Mouse (Mus musculus) monocyte, adult 59 days (primary cell): Measurements from ENCODE around the gene Eif3k. TPM values are rescaled to one million over a fixed set of nuclear protein-coding genes. Genes with fewer than 3 reads are reported as not detected.

Source experiments
- total RNA-seq, 2 experiments: library from RNA; stranded (reverse); gene quantifications; one replicate each; pipeline ENCODE4 v1.2.4; 2023

The Eif3k gene
- 100 to 1,000 TPM; 279 to 296 TPM for total RNA-seq

GRCm38 (mm10) chr7:28981651-28982273, at the start of gene Eif3k, which contains the start of gene Map4k1:
Eif3k (minus strand) TSS chr7:28981864.
Map4k1 (plus strand) TSS chr7:28982050.

GRCm38 (mm10) chr7:28961927-28962670, 19.6 kb downstream of the Eif3k start, which contains the start of gene Actn4:
Actn4 (minus strand) TSS chr7:28962340.

Other genes with a start within 250 kb of the Eif3k start
- 10 to 100 TPM; 19.5 to 25.1 TPM for gene Mrps12, start 240.0 kb downstream of the Eif3k start, total RNA-seq
- gene Sars2, start 239.9 kb downstream of the Eif3k start, total RNA-seq: 10 to 100 TPM in 1 of 2 experiments, 1 to 10 TPM in 1; 8.9 to 12.5 TPM
- not detected for gene Ccer2, start 225.7 kb downstream of the Eif3k start, total RNA-seq
- 100 to 1,000 TPM in 1 of 2 experiments, 10 to 100 TPM in 1; 95.2 to 113 TPM for gene Sirt2, start 215.1 kb downstream of the Eif3k start, total RNA-seq
- gene Nfkbib, start 214.4 kb downstream of the Eif3k start, total RNA-seq: 100 to 1,000 TPM; 127 to 137 TPM
- 10 to 100 TPM; 16.0 to 20.8 TPM for gene Rinl, start 192.9 kb downstream of the Eif3k start, total RNA-seq
- gene Hnrnpl, start 173.3 kb downstream of the Eif3k start, total RNA-seq: 100 to 1,000 TPM; 416 to 451 TPM
- 10 to 100 TPM; 68.4 to 69.6 TPM for gene Ech1, start 156.6 kb downstream of the Eif3k start, total RNA-seq
- 1 to 10 TPM; 3.2 to 3.9 TPM for gene Lgals4, start 148.0 kb downstream of the Eif3k start, total RNA-seq
- 1 to 10 TPM in 1 of 2 experiments, not detected in 1; 1.2 TPM for gene Lgals7, start 118.0 kb downstream of the Eif3k start, total RNA-seq
- gene Capn12, start 100.4 kb downstream of the Eif3k start, total RNA-seq: not detected
- gene Actn4, start 19.5 kb downstream of the Eif3k start, total RNA-seq: 100 to 1,000 TPM; 108 to 133 TPM
- 10 to 100 TPM; 78.6 to 81.8 TPM for gene Map4k1, start 186 bp upstream of the Eif3k start, total RNA-seq
- gene Ryr1, start 143.3 kb upstream of the Eif3k start, total RNA-seq: under 1 TPM; 0.47 to 0.79 TPM
- gene Rasgrp4, start 153.0 kb upstream of the Eif3k start, total RNA-seq: 100 to 1,000 TPM; 193 to 206 TPM
- gene Fam98c, start 174.4 kb upstream of the Eif3k start, total RNA-seq: 10 to 100 TPM; 39.8 to 46.9 TPM
- 1 to 10 TPM in 1 of 2 experiments, under 1 TPM in 1; 0.50 to 1.2 TPM for gene Ggn, start 188.3 kb upstream of the Eif3k start, total RNA-seq
- 1 to 10 TPM; 2.9 to 3.6 TPM for gene Spred3, start 188.5 kb upstream of the Eif3k start, total RNA-seq
- gene Psmd8, start 198.8 kb upstream of the Eif3k start, total RNA-seq: 100 to 1,000 TPM; 279 to 291 TPM
- gene Catsperg1, start 232.2 kb upstream of the Eif3k start, total RNA-seq: 1 to 10 TPM; 4.6 to 5.2 TPM